Mouse (Mus musculus) retina, embryonic 14.5 days (tissue): ENCODE results near the gene Egflam.

Experiments used
- DNase-seq: peaks from one replicate; pipeline ENCODE4 v3.0.0-alpha.2; 2015; ENCODE audit warnings: low spot score

The Egflam gene

DNA sequence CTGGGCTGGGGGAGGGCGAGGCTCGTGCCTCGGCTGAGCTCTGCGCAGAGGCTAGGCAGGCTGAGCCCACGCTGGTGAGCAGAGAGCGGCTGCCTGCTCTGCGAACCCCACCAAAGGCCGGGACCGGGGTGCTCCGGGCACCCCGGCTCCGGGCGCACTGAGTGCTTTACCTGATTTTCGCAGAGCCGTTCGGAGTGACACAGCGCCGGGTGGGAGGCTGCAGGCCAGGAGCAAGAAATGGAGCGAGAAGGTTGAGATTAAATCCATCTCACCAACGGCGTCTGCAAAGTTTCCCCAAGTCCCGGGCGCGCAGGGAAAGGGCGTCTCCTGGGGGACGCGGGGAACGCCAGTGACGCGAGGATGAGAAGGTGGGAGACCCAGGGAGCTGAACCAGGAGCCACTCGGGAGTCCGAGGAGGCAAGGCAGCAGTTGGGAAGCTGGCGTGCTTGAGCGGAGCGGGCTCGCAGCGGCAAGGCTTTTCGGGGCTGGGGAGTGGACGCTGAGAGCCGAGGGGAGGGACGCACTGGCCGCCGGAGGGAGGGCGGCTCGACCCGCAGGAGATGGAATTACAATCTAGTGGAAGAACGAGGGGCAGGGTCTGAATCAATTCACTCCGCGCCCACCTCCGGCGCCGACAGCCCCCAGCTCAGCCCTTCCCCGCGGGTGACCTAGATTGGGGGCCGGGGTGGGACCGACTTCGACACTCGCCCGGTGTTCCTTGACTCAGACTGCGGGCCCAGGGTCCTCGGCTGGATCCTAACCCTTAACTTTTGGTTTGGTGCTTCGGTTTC, at the start of gene Egflam:
TSS of gene Egflam (minus strand) at position 578 of the 791 bp plus-strand sequence.
- peak; percentile 61 for DNase-seq

DNA sequence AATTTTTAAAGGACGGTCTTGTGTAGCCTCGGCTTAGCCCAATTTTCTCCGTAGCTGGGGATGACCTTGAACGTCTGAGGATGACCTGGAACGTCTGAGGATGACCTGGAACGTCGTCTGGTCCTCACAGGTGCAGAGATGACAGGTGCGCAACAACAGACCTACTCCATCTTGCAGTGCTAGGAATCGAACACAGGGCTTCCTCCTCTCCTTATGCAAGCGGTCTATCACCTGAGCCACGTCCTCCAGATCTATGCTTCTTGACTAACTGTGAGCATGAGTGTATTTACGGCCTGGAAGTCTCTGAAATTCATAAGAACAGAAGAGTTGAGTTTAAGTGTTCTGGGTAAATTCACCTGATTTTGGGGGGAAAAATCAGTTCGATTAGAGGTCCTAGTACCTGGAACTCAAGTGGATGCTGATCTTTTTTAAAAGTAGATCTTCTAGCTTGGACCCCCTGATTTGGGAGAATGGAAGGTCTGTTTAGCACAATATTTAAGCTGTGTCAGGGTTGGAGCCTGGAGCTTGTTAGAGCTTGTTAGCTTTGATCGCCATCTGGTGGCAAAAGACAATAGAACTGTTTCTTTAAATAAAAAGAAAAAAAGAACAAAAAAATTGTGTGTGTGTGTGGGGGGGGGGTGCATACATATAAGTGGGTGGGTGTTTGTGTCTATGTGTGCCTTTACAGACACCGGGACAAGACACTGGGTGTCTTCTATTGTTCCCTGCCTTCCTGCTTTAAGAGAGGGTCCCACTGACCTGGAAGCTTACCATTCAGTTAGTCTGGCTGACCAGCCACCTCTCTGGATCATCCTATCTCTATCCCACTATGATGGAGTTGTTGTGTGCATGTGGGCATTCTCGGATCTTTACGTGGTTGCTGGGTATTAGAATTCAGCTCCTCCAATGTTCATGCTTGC, 45.5 kb upstream of the Egflam start:
- DNase-seq: peak; percentile 81

DNA sequence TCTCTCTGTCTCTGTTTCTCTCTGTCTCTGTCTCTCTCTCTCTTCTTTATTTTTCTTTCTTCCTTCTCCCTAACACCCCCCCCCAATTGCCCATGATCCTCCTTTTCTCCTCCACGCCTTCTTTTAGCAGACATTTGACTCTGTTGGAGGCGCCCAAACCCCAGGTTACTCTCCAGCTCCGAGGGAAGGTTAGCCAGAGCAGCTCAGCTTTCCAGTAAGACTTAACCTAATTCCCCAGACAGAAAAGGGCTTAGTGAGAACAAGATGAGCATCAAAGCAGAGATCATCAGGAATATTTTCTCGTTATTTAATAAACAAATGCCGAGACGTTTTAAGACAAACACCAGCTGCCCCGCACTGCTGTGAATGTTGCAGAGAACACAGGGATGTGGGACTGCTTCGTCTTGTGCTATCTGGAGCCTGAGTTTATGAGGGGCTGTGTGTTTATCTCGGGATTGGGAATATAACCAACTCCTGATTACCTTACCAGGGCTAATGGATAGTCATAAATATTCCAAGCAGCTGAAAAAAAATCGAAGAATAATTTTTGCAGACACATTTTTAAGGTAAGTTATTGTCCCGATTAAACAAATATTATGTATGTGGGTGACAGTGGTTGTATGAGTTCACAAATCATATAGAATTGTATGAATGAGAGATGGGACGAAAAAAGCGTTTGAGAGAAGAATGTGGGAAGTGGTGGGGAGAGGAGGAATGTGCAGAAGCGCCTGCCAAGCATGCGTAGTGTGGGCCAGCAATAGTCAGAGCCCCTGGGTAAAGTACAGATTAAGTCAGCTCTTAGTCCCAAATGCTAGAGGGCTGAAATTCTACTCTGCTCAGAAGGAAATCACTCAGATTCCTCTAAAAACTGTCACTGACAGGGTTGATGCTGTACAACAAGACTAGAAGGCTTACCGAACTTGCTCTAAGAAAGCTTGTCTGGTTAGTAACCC, 44.2 kb upstream of the Egflam start:
- DNase-seq: peak; percentile 8

DNA sequence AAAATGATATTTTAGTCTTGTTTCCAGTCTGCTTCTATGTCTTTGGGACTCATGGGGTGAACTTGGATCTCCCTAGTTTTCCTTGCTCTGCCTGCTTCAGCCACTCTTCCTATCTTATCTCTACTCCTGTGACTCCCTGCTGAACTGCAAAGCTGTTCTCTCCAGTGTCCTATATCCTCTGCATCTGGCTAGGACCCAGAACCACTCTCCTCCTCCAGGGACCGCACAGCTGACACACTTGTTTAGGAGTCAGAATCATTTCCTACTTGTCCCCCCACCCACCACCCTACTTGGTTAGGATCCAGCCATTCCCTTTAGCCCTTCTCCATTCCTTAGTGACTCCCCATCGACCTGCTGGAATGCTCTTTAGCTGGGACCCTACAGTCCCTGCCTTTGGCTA, 26.1 kb upstream of the Egflam start:
- DNase-seq: no peak

GRCm38 (mm10) chr15:7404521-7404920, 6.3 kb upstream of the Egflam start:
- DNase-seq: no peak

GRCm38 (mm10) chr15:7398609-7399540, 680 bp upstream of the Egflam start:
- peak; percentile 57 for DNase-seq

GRCm38 (mm10) chr15:7397446-7397817, 763 bp downstream of the Egflam start:
- peak; percentile 28 for DNase-seq

GRCm38 (mm10) chr15:7383349-7383748, 14.8 kb downstream of the Egflam start:
- DNase-seq: no peak

DNA sequence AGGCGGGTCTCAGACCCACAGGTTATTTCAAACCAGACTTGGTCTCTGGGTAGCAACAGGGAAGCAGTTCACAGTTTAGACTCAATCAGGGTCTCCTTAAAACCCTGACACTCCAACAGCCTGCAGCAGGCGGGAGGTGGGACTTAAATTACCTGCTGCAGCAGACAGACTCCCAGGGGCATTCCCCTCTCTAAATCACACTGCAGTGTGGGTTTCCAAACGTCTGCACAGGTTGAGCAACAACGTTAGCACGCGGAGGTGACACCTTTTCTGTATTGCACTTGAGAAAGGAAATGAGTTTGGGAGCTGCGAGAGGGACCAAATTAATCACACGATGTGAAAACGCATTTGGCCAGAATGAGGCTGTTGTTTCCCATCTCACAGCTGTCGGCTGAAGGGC, 15.7 kb downstream of the Egflam start:
- no peak for DNase-seq

DNA sequence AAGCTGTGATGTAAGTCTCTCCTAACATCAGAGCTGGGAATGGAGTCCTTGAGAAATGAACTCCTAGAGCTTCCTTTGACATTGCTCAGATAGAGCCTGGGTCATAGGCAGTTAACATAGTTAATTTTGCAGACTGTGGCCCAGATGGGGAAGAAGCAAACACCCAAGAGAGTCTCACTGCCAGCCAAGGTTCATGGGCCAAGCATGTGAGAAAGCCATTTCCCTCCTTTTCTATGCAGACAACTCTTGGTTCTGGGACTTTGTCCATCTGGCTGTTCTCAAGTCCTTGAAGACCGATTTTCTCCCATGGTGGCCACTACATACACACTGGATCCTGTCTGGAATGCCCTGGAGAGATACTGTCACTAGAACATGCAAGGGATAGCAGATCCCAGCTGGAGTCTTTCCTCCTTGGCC, 45.6 kb downstream of the Egflam start:
- DNase-seq: no peak

DNA sequence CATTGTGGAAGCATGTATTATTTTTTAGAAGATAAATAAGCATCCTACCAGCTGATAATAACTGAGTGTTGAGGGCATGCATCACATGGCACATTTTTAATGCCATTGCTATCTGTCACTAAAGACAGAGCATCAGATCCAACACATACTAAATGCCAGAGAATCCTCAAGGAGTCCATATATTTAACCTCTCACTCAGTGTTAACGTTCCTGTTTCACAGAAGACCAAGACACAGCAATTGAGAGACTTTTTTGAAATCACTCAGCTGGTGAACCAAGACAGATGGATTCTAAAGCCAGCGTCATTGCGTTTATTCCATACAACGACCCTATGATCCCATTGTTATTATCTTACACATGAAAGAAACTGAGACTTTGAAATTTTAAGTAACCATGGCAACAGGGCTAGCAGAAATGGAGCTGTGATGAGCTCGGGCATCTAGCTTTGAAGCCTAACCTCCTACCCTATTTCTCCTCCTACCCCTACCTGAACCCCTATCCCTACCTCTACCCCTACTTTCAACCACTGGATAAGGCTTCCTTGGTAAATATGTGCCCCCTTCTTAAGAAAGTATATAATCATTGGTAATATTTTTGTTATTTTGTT, 57.4 kb downstream of the Egflam start:
- DNase-seq: no peak

- no peak for DNase-seq
Measured at GRCm38 (mm10) chr15:7334517-7335298, 63.5 kb downstream of the Egflam start.

DNA sequence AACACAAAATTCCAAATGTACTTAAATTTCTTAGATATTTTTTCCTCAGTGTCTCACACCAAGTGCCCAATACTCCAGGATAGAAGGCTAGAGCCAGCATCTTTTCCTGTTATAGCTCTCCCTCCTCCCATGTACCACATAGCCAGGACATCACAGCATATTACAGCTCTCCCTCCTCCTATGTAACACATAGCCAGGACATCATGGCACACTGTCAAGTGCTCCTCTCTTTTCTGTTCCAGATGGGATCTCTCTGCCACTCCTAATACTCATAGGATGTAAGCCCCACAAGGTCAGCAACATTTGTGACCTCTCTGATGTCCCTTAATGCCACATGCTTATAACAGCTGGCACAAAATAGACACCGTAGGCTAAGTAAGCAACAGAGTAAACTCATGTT, 65.3 kb downstream of the Egflam start:
- no peak for DNase-seq

DNA sequence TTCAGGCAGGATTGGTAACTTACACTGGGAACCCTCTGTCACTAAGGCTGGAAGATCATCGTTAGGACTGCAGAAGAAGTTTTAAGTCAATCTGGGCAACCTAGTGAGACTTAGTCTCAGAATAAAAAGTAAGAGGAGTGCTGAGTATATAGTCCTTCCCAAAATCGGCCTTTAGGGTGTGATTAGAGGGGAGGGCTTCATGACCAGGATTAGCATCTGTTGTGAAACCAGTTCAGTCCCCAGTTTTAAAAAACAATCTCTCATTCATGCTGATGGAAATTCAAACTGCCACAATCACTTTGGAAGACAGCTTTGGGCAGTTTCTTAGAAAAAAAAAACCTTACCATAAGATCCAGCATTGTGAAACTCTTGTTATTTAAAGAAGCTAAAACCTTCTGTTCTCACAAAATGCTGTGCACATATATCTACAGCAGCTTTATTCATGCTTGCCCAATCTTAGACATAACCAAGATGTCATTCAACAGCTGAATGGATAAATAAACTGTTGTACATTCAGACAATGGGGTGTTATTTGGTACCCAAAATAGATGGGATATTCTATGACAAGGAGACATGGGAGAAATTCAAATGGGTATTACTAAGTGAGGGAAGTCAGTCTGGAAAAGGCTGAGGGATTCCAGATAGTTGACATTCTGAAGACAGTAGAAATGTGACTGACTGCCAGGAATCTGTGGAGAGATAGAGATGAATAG, 75.4 kb downstream of the Egflam start:
- DNase-seq: no peak

- DNase-seq: peak; percentile 2
Measured at GRCm38 (mm10) chr15:7320901-7321300, 77.3 kb downstream of the Egflam start.

DNA sequence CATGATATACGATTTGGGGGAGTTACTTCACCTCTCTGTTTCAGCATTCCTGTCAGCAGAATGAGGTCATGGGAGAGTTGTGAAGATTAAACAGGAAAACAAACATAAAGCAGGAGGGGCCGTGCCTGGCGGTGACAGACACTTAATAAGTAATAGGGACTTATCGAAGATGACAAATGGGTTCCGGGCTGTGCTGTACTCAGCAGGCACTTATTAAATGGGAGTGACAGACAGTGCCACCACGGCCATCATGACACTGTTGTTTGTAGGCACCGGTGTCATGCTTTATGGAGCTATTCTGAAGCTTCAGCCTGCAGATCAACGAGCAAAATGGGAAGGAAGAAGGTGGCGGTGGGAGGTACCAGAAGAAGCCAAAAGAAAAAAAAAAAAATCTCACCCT, 82.7 kb downstream of the Egflam start:
- no peak for DNase-seq

DNA sequence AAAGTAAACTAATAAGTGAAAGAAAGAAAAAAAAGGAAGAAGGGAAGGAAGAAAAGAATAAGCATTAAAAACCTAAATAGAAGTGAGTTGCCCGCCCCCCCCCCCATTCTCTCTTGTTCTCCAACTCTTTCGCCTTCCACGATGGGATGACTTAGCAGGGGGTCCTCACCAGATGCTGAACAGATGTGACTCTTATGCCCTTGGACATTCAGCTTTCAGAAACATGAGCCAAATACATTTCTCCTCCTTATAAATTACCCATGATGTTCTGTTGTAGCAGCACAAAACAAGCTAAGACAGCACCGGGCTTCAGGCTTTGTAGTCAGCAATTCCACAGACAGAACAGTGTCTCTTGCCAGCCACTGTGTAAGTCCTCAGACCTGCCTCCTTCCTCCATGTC, 89.5 kb downstream of the Egflam start:
- DNase-seq: no peak

DNA sequence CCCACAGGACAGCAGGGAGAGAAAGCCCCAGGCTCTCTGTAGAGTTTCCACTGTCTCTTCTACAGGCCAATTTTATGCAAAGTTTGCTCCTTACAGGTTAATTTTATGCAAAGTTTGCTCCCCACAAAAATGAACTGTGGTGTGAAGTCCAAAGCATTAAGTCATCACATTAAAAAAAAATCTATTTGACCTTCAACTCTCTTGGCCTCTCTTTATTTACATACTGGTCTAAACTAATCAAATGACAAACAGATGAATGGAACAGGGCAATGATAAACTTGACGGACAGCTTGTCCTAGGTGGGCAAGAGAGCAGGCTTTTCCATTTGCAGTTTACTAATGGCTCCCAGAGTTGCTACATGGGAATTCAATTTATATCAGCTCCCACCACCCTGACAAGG, 98.3 kb downstream of the Egflam start:
- no peak for DNase-seq

DNA sequence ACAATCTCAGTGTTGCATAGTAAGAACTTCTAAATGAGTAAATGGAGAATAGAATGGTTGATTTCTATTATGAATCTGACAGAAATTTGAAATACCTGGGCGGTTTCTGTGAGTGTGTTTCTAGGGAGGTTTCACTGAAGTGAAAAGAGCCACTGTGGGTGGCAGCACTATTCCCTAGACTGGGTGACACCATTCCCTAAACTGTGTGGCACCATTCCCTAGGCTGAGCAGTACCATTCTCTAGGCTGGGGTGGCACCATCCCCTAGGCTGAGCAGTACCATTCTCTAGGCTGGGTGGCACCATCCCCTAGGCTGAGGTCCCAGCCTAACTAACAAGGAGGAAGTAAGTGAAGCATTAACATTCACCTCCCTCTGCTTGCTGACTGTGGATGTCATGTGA, 103.0 kb downstream of the Egflam start:
- DNase-seq: no peak
